Mouse (Mus musculus) adrenal gland, postnatal 10 days (tissue): ENCODE measurements at regions not wholly inside any gene's neighbourhood (a gene's known extent, or its start where the extent isn't known, plus 50 kb on each side); places are given as distances from the start of the nearest gene placed in this dataset.
A peak's percentile ranks its signal among the peaks of the same experiment; 100 is the strongest.

Experiments
- DNase-seq: peaks from one replicate; pipeline ENCODE4 v3.0.0; 2021; ENCODE audit warnings: mixed read lengths

GRCm38 (mm10) chr12:71429561-71430200 lies 120.0 kb downstream of the Dact1 start:
- DNase-seq: no peak

- DNase-seq: no peak
Observed at GRCm38 (mm10) chr12:71430331-71430730, 120.6 kb downstream of the Dact1 start.

- no peak for DNase-seq
Observed at GRCm38 (mm10) chr12:71431116-71431515, 121.4 kb downstream of the Dact1 start.

GRCm38 (mm10) chr12:71433549-71434200 lies 124.0 kb downstream of the Dact1 start:
- DNase-seq: no peak

GRCm38 (mm10) chr12:71438254-71438653 lies 128.6 kb downstream of the Dact1 start:
- peak; percentile 57 for DNase-seq

- no peak for DNase-seq
Observed at GRCm38 (mm10) chr12:71440863-71441262, 131.2 kb downstream of the Dact1 start.

- no peak for DNase-seq
Observed at GRCm38 (mm10) chr12:71441272-71441671, 131.6 kb downstream of the Dact1 start.

- DNase-seq: no peak
Observed at GRCm38 (mm10) chr12:71446177-71446891, 136.7 kb downstream of the Dact1 start.

- peak; percentile 59 for DNase-seq
Observed at GRCm38 (mm10) chr12:71446892-71447268, 137.2 kb downstream of the Dact1 start.

GRCm38 (mm10) chr12:71449032-71449431 lies 139.3 kb downstream of the Dact1 start:
- DNase-seq: no peak

GRCm38 (mm10) chr12:71450128-71450527 lies 140.4 kb downstream of the Dact1 start:
- peak; percentile 41 for DNase-seq

GRCm38 (mm10) chr12:71450680-71451463 lies 141.2 kb downstream of the Dact1 start:
- no peak for DNase-seq

GRCm38 (mm10) chr12:71456900-71457299 lies 147.2 kb downstream of the Dact1 start:
- no peak for DNase-seq

- no peak for DNase-seq
Observed at GRCm38 (mm10) chr12:71458559-71459176, 149.0 kb downstream of the Dact1 start.

GRCm38 (mm10) chr12:71460643-71461042 lies 151.0 kb downstream of the Dact1 start:
- DNase-seq: no peak

- no peak for DNase-seq
Observed at GRCm38 (mm10) chr12:71467820-71468219, 158.1 kb downstream of the Dact1 start.

GRCm38 (mm10) chr12:71468324-71468723 lies 158.6 kb downstream of the Dact1 start:
- DNase-seq: no peak

- no peak for DNase-seq
Observed at GRCm38 (mm10) chr12:71470983-71471715, 161.5 kb downstream of the Dact1 start.

- DNase-seq: no peak
Observed at GRCm38 (mm10) chr12:71471720-71472119, 162.0 kb downstream of the Dact1 start.

- no peak for DNase-seq
Observed at GRCm38 (mm10) chr12:71476238-71476637, 166.6 kb downstream of the Dact1 start.

GRCm38 (mm10) chr12:71477691-71478090 lies 168.0 kb downstream of the Dact1 start:
- no peak for DNase-seq
